Mouse (Mus musculus) lung, postnatal 0 days (tissue): ENCODE measurements at regions not wholly inside any gene's neighbourhood (a gene's known extent, or its start where the extent isn't known, plus 50 kb on each side); places are given as distances from the start of the nearest gene placed in this dataset.

ENCODE experiments used
- ATAC-seq: fragments of 200-750 bp; cut with Nextera tagmentation; 2 replicates; pipeline ENCODE4 v1.8.0; 2017; ENCODE audit warnings: moderate library complexity
- DNase-seq: peaks from one replicate; pipeline ENCODE4 v3.0.0-alpha.2; 2016; ENCODE audit warnings: low spot score
- H3K27ac ChIP-seq: fragments of 300-500 bp; sonication (generic); 2 replicates; pipeline ENCODE4 v1.5.1; 2014; ENCODE audit warnings: antibody characterized with exemption, mild to moderate bottlenecking, low read length, mixed read lengths
- H3K27me3 ChIP-seq: fragments of 300-500 bp; sonication (generic); replicated peaks from 2 replicates; pipeline ENCODE4 v1.6.1; 2014; ENCODE audit warnings: low read length, mixed read lengths; ENCODE audit not compliant: insufficient read depth
- H3K36me3 ChIP-seq: fragments of 300-500 bp; sonication (generic); 2 replicates; pipeline ENCODE4 v1.6.1; 2014; ENCODE audit warnings: low read length, mixed read lengths; ENCODE audit not compliant: insufficient read depth
- H3K4me1 ChIP-seq: fragments of 300-500 bp; sonication (generic); 2 replicates; pipeline ENCODE4 v1.6.1; 2014; ENCODE audit warnings: antibody characterized with exemption, low read depth, low read length, mixed read lengths; ENCODE audit not compliant: insufficient read depth
- H3K4me2 ChIP-seq: fragments of 300-500 bp; sonication (generic); replicated peaks from 2 replicates; pipeline ENCODE4 v1.6.1; 2014; ENCODE audit warnings: low read depth, mild to moderate bottlenecking, low read length, moderate library complexity, mixed read lengths
- H3K4me3 ChIP-seq: fragments of 300-500 bp; sonication (generic); 2 replicates; pipeline ENCODE4 v1.5.1; 2014; ENCODE audit warnings: low read depth, low read length
- H3K9ac ChIP-seq: fragments of 300-500 bp; sonication (generic); replicated peaks from 2 replicates; pipeline ENCODE4 v1.6.1; 2014; ENCODE audit warnings: low read depth, mild to moderate bottlenecking
- H3K9me3 ChIP-seq: fragments of 300-500 bp; sonication (generic); 2 replicates; pipeline ENCODE4 v1.6.1; 2016; ENCODE audit warnings: low read length, mixed read lengths
- CTCF ChIP-seq: IDR thresholded peaks from 2 replicates; pipeline ENCODE4 v1.5.1; 2016; ENCODE audit warnings: antibody characterized with exemption, mild to moderate bottlenecking
- EP300 ChIP-seq: IDR thresholded peaks from 2 replicates; pipeline ENCODE4 v1.6.1; 2016; ENCODE audit warnings: antibody characterized with exemption, mild to moderate bottlenecking, control low read depth
- WGBS: fragments of 180-500 bp; shearing (Covaris S2); extraction: QIAGEN DNeasy Blood & Tissue Kit; methylation state at CpG from one replicate; pipeline ENCODE4 v1.1.7; 2014; 5-methylcytosine and 5-hydroxymethylcytosine counted together

DNA sequence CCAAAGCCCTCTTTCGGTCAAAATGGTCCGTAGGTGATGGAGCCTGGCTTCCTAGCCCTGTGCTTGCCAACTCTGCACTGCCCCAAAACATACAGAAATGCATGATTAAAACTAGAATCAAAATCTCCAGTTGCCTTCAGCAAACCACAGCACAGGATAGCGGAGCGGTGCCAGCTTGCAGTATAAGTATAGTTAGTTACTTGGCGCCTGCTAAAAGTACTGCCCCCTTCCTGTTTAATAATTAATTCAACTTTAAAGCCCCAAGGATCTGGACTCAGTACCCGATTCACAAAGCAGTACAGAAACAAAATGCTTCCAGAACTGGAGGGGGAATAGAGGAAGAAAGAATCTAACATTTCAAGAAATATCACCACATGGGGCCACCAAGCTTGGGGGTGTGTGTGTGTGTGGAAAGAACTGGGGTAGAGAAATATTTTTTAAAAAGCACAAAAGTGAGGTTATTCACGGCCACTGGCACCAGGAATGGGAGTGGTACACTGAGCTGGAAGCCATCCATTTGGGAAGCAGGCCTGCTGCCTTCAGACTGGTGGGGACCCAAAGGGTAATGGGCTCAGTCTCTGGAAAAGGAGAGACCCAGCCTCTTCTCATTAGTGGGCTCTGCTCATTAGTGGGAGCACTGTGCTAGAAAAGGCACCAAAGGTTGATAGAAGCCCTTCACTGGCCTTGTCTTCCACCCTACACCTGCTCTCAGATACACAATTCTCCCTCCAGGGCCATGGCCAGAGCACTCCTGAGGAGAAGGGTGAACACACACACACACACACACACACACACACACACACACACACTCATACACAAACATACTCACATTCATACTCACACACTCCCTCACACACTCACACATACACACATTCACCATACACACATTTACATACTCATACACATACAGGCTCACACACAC is 75.8 kb upstream of the Mrps9 start:
- no peaks in the 10 kb centered on the region for H3K4me1 ChIP-seq
- TF ChIP-seq EP300 (no peak), CTCF (no peak)
- H3K4me2 ChIP-seq, result no peak overlapping the region
- H3K36me3 ChIP-seq, result no peaks in the 10 kb centered on the region
- H3K4me3 ChIP-seq, result no peak overlapping the region
- 72% methylated on average over 7 of the region's 7 CpGs for WGBS
- no peak overlapping the region for H3K9ac ChIP-seq
- no peak overlapping the region for H3K27ac ChIP-seq
- ATAC-seq (no peak), DNase-seq (no peak)
- no peaks in the 10 kb centered on the region for H3K27me3 ChIP-seq
- H3K9me3 ChIP-seq, result no peaks in the 10 kb centered on the region

DNA sequence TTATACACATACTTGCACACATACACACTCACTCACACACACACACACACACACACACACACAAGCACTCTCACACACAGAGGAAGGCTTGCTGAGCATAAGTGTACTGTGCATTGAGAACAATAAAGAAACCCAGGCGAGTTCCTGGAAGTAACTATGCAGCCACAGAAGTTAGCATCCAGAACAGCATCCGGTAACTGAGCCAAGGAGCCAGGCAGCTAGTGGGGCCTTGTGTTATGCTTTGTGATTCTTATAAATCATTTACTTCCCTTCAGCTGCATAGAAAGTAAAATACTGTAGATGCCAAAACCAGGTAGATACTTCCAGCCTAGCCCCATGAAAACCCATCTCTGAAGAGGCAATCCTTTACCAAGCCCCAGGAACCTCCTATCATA is 75.1 kb upstream of the Mrps9 start:
- WGBS, result 70% methylated on average over 2 of the region's 2 CpGs
- Histone ChIP-seq H3K4me1 (no peaks in the 10 kb centered on the region), H3K4me3 (no peak overlapping the region), H3K36me3 (no peaks in the 10 kb centered on the region), H3K4me2 (no peak overlapping the region), H3K9ac (no peak overlapping the region), H3K27ac (no peak overlapping the region), H3K9me3 (no peaks in the 10 kb centered on the region), H3K27me3 (no peaks in the 10 kb centered on the region)
- no peak for DNase-seq
- TF ChIP-seq CTCF, result no peak
- no peak for TF ChIP-seq EP300
- ATAC-seq, result no peak

DNA sequence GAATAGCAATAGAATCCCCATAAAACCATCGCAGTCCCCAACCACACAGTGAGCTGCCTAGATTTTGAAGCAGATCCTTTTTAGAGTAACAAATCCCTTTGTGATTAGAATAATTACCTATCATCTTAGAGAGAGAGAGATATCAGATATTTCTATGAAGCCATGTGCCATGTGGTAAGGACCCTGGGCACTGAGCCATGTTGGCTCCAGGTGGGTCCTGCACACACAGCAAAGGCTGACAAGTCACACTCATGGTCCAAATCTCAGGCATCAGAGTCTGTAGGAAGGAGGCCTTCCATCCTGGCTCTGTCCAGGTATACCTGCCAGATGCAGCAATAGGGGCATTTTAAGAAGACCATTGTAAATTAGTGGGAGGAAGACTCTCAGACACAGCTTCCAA is 73.6 kb upstream of the Mrps9 start:
- no peak overlapping the region for H3K4me2 ChIP-seq
- no peaks in the 10 kb centered on the region for H3K9me3 ChIP-seq
- H3K36me3 ChIP-seq, result no peaks in the 10 kb centered on the region
- no peaks in the 10 kb centered on the region for H3K27me3 ChIP-seq
- H3K27ac ChIP-seq, result no peak overlapping the region
- TF ChIP-seq CTCF (no peak), EP300 (no peak)
- no peak for DNase-seq
- no peak for ATAC-seq
- no peak overlapping the region for H3K4me3 ChIP-seq
- 92% methylated on average over 1 of the region's 1 CpGs for WGBS
- no peaks in the 10 kb centered on the region for H3K4me1 ChIP-seq
- no peak overlapping the region for H3K9ac ChIP-seq

DNA sequence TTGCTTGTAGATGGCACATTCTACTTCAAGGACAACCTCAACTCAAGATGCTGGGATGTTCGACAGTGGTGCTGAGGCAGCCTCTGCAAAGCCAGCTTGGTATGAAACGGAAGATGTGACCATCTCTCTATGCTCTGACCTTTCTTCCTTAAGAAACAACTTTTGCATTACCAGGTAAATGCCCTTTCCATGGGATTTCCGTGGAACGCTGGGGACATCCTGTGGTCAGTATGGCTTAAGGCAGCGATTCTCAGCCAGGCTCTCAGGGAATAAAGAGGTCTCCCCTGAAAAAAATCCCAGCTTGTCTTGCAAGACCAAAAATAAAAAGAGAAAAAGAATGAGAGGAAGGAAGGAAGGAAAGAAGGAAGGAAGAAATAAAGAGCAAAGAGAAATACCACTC is 71.3 kb upstream of the Mrps9 start:
- H3K4me2 ChIP-seq, result no peak overlapping the region
- H3K27ac ChIP-seq, result no peak overlapping the region
- H3K4me1 ChIP-seq, result no peaks in the 10 kb centered on the region
- no peaks in the 10 kb centered on the region for H3K9me3 ChIP-seq
- no peak overlapping the region for H3K9ac ChIP-seq
- DNase-seq (no peak), ATAC-seq (no peak)
- H3K4me3 ChIP-seq, result no peak overlapping the region
- no peaks in the 10 kb centered on the region for H3K27me3 ChIP-seq
- WGBS, result 37% methylated on average over 5 of the region's 5 CpGs
- no peaks in the 10 kb centered on the region for H3K36me3 ChIP-seq
- peak; percentile 65 for TF ChIP-seq CTCF
- TF ChIP-seq EP300, result no peak

DNA sequence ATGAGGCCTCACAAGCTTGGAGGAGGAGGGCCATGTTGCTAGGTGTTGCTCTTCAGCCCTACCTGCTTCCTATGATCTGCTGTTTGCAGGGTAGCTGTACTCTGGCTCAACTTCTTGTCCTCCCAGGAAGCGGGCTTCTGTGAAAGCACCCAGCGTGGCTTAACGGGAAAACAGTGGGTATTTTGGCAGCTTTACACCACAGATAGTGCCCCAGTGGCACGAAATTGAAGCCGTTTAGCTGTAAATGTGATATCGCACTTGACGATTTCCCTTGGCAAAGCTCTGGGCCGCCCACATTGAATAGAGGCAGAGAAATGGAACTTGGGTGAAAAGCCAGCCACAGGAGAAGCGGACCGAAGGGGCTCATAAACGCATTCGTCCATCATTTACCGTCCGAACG is 70.8 kb upstream of the Mrps9 start:
- no peak overlapping the region for H3K9ac ChIP-seq
- WGBS, result 68% methylated on average over 15 of the region's 15 CpGs
- H3K4me1 ChIP-seq, result no peaks in the 10 kb centered on the region
- H3K36me3 ChIP-seq, result no peaks in the 10 kb centered on the region
- no peaks in the 10 kb centered on the region for H3K9me3 ChIP-seq
- H3K4me3 ChIP-seq, result no peak overlapping the region
- TF ChIP-seq CTCF (no peak), EP300 (no peak)
- DNase-seq, result no peak
- no peaks in the 10 kb centered on the region for H3K27me3 ChIP-seq
- ATAC-seq, result no peak
- no peak overlapping the region for H3K4me2 ChIP-seq
- no peak overlapping the region for H3K27ac ChIP-seq

DNA sequence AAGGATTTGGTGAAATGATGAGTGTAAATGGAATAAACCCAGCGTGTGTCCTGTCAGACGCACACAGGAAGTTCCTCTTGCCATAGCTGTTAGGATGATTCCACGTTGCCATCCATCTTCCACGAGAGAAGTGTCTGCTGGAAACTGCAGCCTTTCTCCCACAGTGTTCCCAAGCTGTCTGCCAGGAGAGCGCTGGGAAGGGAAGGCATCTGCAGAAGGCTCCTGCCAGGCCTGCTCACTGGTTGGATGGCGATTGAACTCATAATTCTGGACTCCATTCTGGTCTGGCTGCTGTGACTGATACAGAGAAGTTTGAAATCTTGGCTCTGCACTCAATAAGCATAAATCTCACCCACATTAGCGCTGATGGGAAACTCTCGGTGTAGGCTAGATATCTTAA is 69.5 kb upstream of the Mrps9 start:
- Histone ChIP-seq H3K4me3 (no peak overlapping the region), H3K27ac (no peak overlapping the region), H3K4me1 (no peaks in the 10 kb centered on the region), H3K4me2 (no peak overlapping the region), H3K9me3 (no peaks in the 10 kb centered on the region), H3K27me3 (no peaks in the 10 kb centered on the region), H3K36me3 (no peaks in the 10 kb centered on the region), H3K9ac (no peak overlapping the region)
- WGBS, result 57% methylated on average over 8 of the region's 8 CpGs
- no peak for DNase-seq
- TF ChIP-seq EP300 (no peak), CTCF (no peak)
- no peak for ATAC-seq
